Mouse (Mus musculus): ENCODE measurements at regions not wholly inside any gene's neighbourhood (a gene's known extent, or its start where the extent isn't known, plus 50 kb on each side); places are given as distances from the start of the nearest gene placed in this dataset.

GRCm38 (mm10) chr11:19829564-19830279 is 94.5 kb upstream of the Spred2 start:
- Histone ChIP-seq H3K4me3 (ENCODE audit: insufficient read depth, low read depth, low read length) (no peak overlapping the region), H3K27ac (ENCODE audit: insufficient read depth, low read depth, low read length) (no peak overlapping the region), H3K36me3 (ENCODE audit: control insufficient read depth, insufficient read depth, low read length) (no peaks in the 10 kb centered on the region), H3K4me1 (ENCODE audit: control insufficient read depth, insufficient read depth, low read length) (no peaks in the 10 kb centered on the region), H3K27me3 (replicated peaks; ENCODE audit: control insufficient read depth, insufficient read depth, low read length) (no peaks in the 10 kb centered on the region)
- DNase-seq, result no peak
- TF ChIP-seq POLR2A (IDR thresholded peaks at IDR 0.05; ENCODE audit: low read depth, low read length), result no peak
- no peak for TF ChIP-seq CTCF (conservative IDR thresholded peaks at IDR 0.05; ENCODE audit: insufficient read depth, insufficient read length, low read depth, low read length)
- WGBS, result 54% methylated on average over 9 of the region's 9 CpGs

GRCm38 (mm10) chr11:19830280-19831062 is 93.7 kb upstream of the Spred2 start:
- H3K4me3 ChIP-seq (ENCODE audit: insufficient read depth, low read depth, low read length), result no peak overlapping the region
- H3K36me3 ChIP-seq (ENCODE audit: control insufficient read depth, insufficient read depth, low read length), result no peaks in the 10 kb centered on the region
- TF ChIP-seq POLR2A (IDR thresholded peaks at IDR 0.05; ENCODE audit: low read depth, low read length) (no peak), CTCF (conservative IDR thresholded peaks at IDR 0.05; ENCODE audit: insufficient read depth, insufficient read length, low read depth, low read length) (peak; percentile 93)
- no peaks in the 10 kb centered on the region for H3K4me1 ChIP-seq (ENCODE audit: control insufficient read depth, insufficient read depth, low read length)
- 17% methylated on average over 18 of the region's 18 CpGs for WGBS
- no peaks in the 10 kb centered on the region for H3K27me3 ChIP-seq (replicated peaks; ENCODE audit: control insufficient read depth, insufficient read depth, low read length)
- peak; percentile 76 for DNase-seq
- H3K27ac ChIP-seq (ENCODE audit: insufficient read depth, low read depth, low read length), result no peak overlapping the region

DNA sequence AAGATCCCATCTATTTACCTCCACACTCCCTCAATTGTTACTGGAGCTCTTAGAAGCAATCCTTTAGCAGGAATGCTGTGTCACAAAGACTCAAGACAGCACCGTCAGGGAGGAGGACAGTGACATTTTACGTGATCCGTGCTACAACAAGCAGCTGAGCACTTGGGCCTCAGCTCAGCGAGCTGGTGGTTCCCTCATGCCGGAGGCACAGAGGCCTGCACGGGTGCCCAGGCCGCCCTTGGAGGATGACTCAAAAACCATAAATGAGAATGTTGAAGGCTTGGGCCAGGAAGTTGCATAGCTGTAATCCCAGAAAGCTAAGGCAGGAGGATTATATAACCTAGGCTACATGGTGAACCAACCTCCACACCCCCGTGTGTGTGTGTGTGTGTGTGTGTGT is 89.6 kb upstream of the Spred2 start:
- no peak for DNase-seq
- H3K4me1 ChIP-seq (ENCODE audit: control insufficient read depth, insufficient read depth, low read length), result no peaks in the 10 kb centered on the region
- H3K27me3 ChIP-seq (replicated peaks; ENCODE audit: control insufficient read depth, insufficient read depth, low read length), result no peaks in the 10 kb centered on the region
- no peak for TF ChIP-seq CTCF (conservative IDR thresholded peaks at IDR 0.05; ENCODE audit: insufficient read depth, insufficient read length, low read depth, low read length)
- TF ChIP-seq POLR2A (IDR thresholded peaks at IDR 0.05; ENCODE audit: low read depth, low read length), result no peak
- H3K27ac ChIP-seq (ENCODE audit: insufficient read depth, low read depth, low read length), result no peak overlapping the region
- no peaks in the 10 kb centered on the region for H3K36me3 ChIP-seq (ENCODE audit: control insufficient read depth, insufficient read depth, low read length)
- H3K4me3 ChIP-seq (ENCODE audit: insufficient read depth, low read depth, low read length), result no peak overlapping the region
- WGBS, result 93% methylated on average over 8 of the region's 8 CpGs

DNA sequence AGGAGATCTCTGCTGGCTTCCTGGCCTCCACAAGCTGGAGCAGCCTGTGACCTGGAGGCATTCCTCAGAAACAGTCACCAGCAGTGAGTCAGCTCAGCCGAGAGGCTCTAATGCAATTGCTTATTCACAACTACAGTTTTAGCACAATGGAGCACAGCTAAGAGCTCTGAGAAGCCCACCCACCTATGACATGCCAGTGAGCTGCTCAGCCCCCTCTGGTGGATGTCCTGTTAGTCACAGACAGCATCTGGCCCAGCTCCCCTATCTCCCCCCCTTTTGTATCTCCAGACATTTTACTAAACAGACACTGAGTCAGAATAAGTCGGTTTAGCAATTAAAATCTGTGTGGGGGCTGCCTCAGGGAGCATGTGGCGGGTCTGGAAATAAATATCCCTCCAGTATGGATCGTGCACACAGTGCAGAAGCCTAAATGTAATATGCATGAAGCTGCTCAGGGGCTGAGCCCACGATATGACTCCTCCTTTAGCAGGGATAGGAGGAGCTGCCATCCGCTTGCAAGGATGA is 88.9 kb upstream of the Spred2 start:
- H3K27me3 ChIP-seq (replicated peaks; ENCODE audit: control insufficient read depth, insufficient read depth, low read length), result no peaks in the 10 kb centered on the region
- no peak for DNase-seq
- no peaks in the 10 kb centered on the region for H3K36me3 ChIP-seq (ENCODE audit: control insufficient read depth, insufficient read depth, low read length)
- H3K27ac ChIP-seq (ENCODE audit: insufficient read depth, low read depth, low read length), result no peak overlapping the region
- no peaks in the 10 kb centered on the region for H3K4me1 ChIP-seq (ENCODE audit: control insufficient read depth, insufficient read depth, low read length)
- H3K4me3 ChIP-seq (ENCODE audit: insufficient read depth, low read depth, low read length), result no peak overlapping the region
- 50% methylated on average over 6 of the region's 6 CpGs for WGBS
- TF ChIP-seq POLR2A (IDR thresholded peaks at IDR 0.05; ENCODE audit: low read depth, low read length) (no peak), CTCF (conservative IDR thresholded peaks at IDR 0.05; ENCODE audit: insufficient read depth, insufficient read length, low read depth, low read length) (no peak)

GRCm38 (mm10) chr11:19838932-19839331 is 85.2 kb upstream of the Spred2 start:
- Histone ChIP-seq H3K36me3 (ENCODE audit: control insufficient read depth, insufficient read depth, low read length) (no peaks in the 10 kb centered on the region), H3K27ac (ENCODE audit: insufficient read depth, low read depth, low read length) (no peak overlapping the region), H3K4me1 (ENCODE audit: control insufficient read depth, insufficient read depth, low read length) (no peaks in the 10 kb centered on the region), H3K27me3 (replicated peaks; ENCODE audit: control insufficient read depth, insufficient read depth, low read length) (no peaks in the 10 kb centered on the region), H3K4me3 (ENCODE audit: insufficient read depth, low read depth, low read length) (no peak overlapping the region)
- TF ChIP-seq CTCF (conservative IDR thresholded peaks at IDR 0.05; ENCODE audit: insufficient read depth, insufficient read length, low read depth, low read length), result no peak
- no peak for TF ChIP-seq POLR2A (IDR thresholded peaks at IDR 0.05; ENCODE audit: low read depth, low read length)
- WGBS, result 56% methylated on average over 5 of the region's 5 CpGs
- DNase-seq, result peak; percentile 13

DNA sequence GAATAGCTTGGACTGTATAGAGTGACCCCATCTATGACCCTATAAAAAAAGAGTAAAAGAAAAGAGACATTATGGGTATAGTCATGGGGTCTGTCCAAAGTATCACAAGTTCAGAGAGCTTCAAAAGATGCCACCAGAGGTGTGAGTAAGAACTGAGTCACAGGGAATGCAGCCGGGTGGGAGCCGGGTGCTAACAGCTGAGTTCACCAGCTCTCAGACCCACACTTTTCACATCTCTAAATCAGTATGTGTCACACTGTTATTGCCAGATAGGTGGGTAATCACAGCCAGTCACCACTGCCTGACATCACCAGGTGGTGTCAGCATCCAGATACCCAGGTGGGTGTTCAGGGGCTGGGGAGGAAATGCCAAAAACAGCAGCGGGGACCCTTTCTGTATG is 81.1 kb upstream of the Spred2 start:
- TF ChIP-seq CTCF (conservative IDR thresholded peaks at IDR 0.05; ENCODE audit: insufficient read depth, insufficient read length, low read depth, low read length), result no peak
- no peak for TF ChIP-seq POLR2A (IDR thresholded peaks at IDR 0.05; ENCODE audit: low read depth, low read length)
- Histone ChIP-seq H3K27ac (ENCODE audit: insufficient read depth, low read depth, low read length) (no peak overlapping the region), H3K4me1 (ENCODE audit: control insufficient read depth, insufficient read depth, low read length) (no peaks in the 10 kb centered on the region), H3K4me3 (ENCODE audit: insufficient read depth, low read depth, low read length) (no peak overlapping the region), H3K36me3 (ENCODE audit: control insufficient read depth, insufficient read depth, low read length) (no peaks in the 10 kb centered on the region), H3K27me3 (replicated peaks; ENCODE audit: control insufficient read depth, insufficient read depth, low read length) (no peaks in the 10 kb centered on the region)
- WGBS, result 86% methylated on average over 3 of the region's 3 CpGs
- DNase-seq, result no peak

- Histone ChIP-seq H3K27ac (ENCODE audit: insufficient read depth, low read depth, low read length) (no peak overlapping the region), H3K4me3 (ENCODE audit: insufficient read depth, low read depth, low read length) (no peak overlapping the region), H3K4me1 (ENCODE audit: control insufficient read depth, insufficient read depth, low read length) (peaks cover 20% of the 10 kb centered on the region), H3K27me3 (replicated peaks; ENCODE audit: control insufficient read depth, insufficient read depth, low read length) (no peaks in the 10 kb centered on the region), H3K36me3 (ENCODE audit: control insufficient read depth, insufficient read depth, low read length) (no peaks in the 10 kb centered on the region)
- DNase-seq, result no peak
- WGBS, result 98% methylated on average over 6 of the region's 6 CpGs
- TF ChIP-seq POLR2A (IDR thresholded peaks at IDR 0.05; ENCODE audit: low read depth, low read length) (no peak), CTCF (conservative IDR thresholded peaks at IDR 0.05; ENCODE audit: insufficient read depth, insufficient read length, low read depth, low read length) (no peak)
Measured at GRCm38 (mm10) chr11:19847910-19848309, 76.3 kb upstream of the Spred2 start.

All from kidney, adult 2 months (tissue).